Mouse (Mus musculus) fat pad, adult 2 months (tissue): ENCODE measurements around the gene Evpl.

Experiments used
- DNase-seq: peaks from one replicate; pipeline ENCODE4 v3.0.0-alpha.2; 2011; ENCODE audit warnings: low read depth, low spot score; ENCODE audit errors: extremely low read depth

Evpl gene

GRCm38 (mm10) chr11:116178411-116179121 lies 59.3 kb downstream of the Evpl start:
- no peak for DNase-seq

GRCm38 (mm10) chr11:116176010-116176409 lies 61.9 kb downstream of the Evpl start:
- no peak for DNase-seq

GRCm38 (mm10) chr11:116174775-116175448 lies 63.0 kb downstream of the Evpl start:
- no peak for DNase-seq

GRCm38 (mm10) chr11:116171959-116172358 lies 65.9 kb downstream of the Evpl start:
- DNase-seq: no peak
